Mouse (Mus musculus) forebrain, embryonic 13.5 days (tissue): Measurements from ENCODE around the gene Ccl5. TPM values are rescaled to one million over a fixed set of nuclear protein-coding genes. Genes with fewer than 3 reads are reported as not detected.

ENCODE experiments used
- polyA plus RNA-seq: library from polyadenylated mRNA; unstranded; fragments of >200 nt; fragmentation: Nextera tagmentation; extraction: Ambion mirVana; gene quantifications from 2 replicates; pipeline ENCODE4 v1.2.1, GENCODE M21; 2015

Ccl5 gene
- polyA plus RNA-seq, 1 experiment from 2014 or later, result not detected

Other genes with a start within 250 kb of the Ccl5 start
- 0.04 and 0.14 TPM in 2 replicates for gene Slfn14, start 243.8 kb downstream of the Ccl5 start, polyA plus RNA-seq
- 82.2 and 85.4 TPM in 2 replicates for gene Ap2b1, start 231.5 kb downstream of the Ccl5 start, polyA plus RNA-seq
- 17.7 and 18.2 TPM in 2 replicates for gene Pex12, start 227.9 kb downstream of the Ccl5 start, polyA plus RNA-seq
- gene Rasl10b, start 121.4 kb downstream of the Ccl5 start, polyA plus RNA-seq, result 6.5 and 9.9 TPM in 2 replicates
- 0.21 and 0.30 TPM in 2 replicates for gene Gas2l2, start 101.1 kb downstream of the Ccl5 start, polyA plus RNA-seq
- not detected in 2 replicates for gene 1700020L24Rik, start 92.8 kb downstream of the Ccl5 start, polyA plus RNA-seq
- gene Mmp28, start 67.4 kb downstream of the Ccl5 start, polyA plus RNA-seq, result 2.5 TPM in 2 replicates
- gene Taf15, start 57.4 kb downstream of the Ccl5 start, polyA plus RNA-seq, result 20.5 and 21.3 TPM in 2 replicates
- gene Heatr9, start 8.3 kb downstream of the Ccl5 start, polyA plus RNA-seq, result not detected in 2 replicates
- 0.48 and 0.81 TPM in 2 replicates for gene Ccl9, start 48.1 kb upstream of the Ccl5 start, polyA plus RNA-seq
- 0.87 and 1.1 TPM in 2 replicates for gene Ccl6, start 62.6 kb upstream of the Ccl5 start, polyA plus RNA-seq
- gene Rpl9-ps1, start 115.1 kb upstream of the Ccl5 start, polyA plus RNA-seq, result not detected in 2 replicates
- 0.61 and 1.0 TPM in 2 replicates for gene Ccl3, start 118.8 kb upstream of the Ccl5 start, polyA plus RNA-seq
- gene Ccl4, start 132.1 kb upstream of the Ccl5 start, polyA plus RNA-seq, result 0.36 TPM in 1 of 2 replicates, not detected in the other
- not detected in 2 replicates for gene Wfdc17, start 173.5 kb upstream of the Ccl5 start, polyA plus RNA-seq
- not detected in 2 replicates for gene Wfdc18, start 178.5 kb upstream of the Ccl5 start, polyA plus RNA-seq
- not detected in 2 replicates for gene Wfdc21, start 216.4 kb upstream of the Ccl5 start, polyA plus RNA-seq
- 39.1 and 40.6 TPM in 2 replicates for gene Heatr6, start 223.2 kb upstream of the Ccl5 start, polyA plus RNA-seq